Mouse (Mus musculus): ENCODE measurements at regions not wholly inside any gene's neighbourhood (a gene's known extent, or its start where the extent isn't known, plus 50 kb on each side); places are given as distances from the start of the nearest gene placed in this dataset.
A peak's percentile ranks its signal among the peaks of the same experiment; 100 is the strongest.

- no peak for DNase-seq (ENCODE audit: low read depth, low spot score)
These were observed 104.5 kb downstream of the Chst1 start for GRCm38 (mm10) chr2:92704035-92704434.

GRCm38 (mm10) chr2:92709668-92710067, 110.2 kb downstream of the Chst1 start:
- no peak for DNase-seq (ENCODE audit: low read depth, low spot score)

- DNase-seq (ENCODE audit: low read depth, low spot score): no peak
These were observed 111.7 kb downstream of the Chst1 start for GRCm38 (mm10) chr2:92711122-92711777.

- DNase-seq (ENCODE audit: low read depth, low spot score): no peak
These were observed 113.0 kb downstream of the Chst1 start for GRCm38 (mm10) chr2:92712266-92713144.

- DNase-seq (ENCODE audit: low read depth, low spot score): no peak
These were observed 118.2 kb downstream of the Chst1 start for GRCm38 (mm10) chr2:92717706-92718105.

- DNase-seq (ENCODE audit: low read depth, low spot score): no peak
These were observed 122.4 kb downstream of the Chst1 start for GRCm38 (mm10) chr2:92721951-92722350.

GRCm38 (mm10) chr2:92723618-92724263, 124.2 kb downstream of the Chst1 start:
- no peak for DNase-seq (ENCODE audit: low read depth, low spot score)

- DNase-seq (ENCODE audit: low read depth, low spot score): no peak
These were observed 127.1 kb downstream of the Chst1 start for GRCm38 (mm10) chr2:92726640-92727039.

GRCm38 (mm10) chr2:92727241-92727640, 127.7 kb downstream of the Chst1 start:
- DNase-seq (ENCODE audit: low read depth, low spot score): no peak

GRCm38 (mm10) chr2:92728388-92728787, 128.9 kb downstream of the Chst1 start:
- no peak for DNase-seq (ENCODE audit: low read depth, low spot score)

GRCm38 (mm10) chr2:92730371-92730770, 130.9 kb downstream of the Chst1 start:
- no peak for DNase-seq (ENCODE audit: low read depth, low spot score)

GRCm38 (mm10) chr2:92733403-92733802, 133.9 kb downstream of the Chst1 start:
- no peak for DNase-seq (ENCODE audit: low read depth, low spot score)

- DNase-seq (ENCODE audit: low read depth, low spot score): no peak
These were observed 136.3 kb downstream of the Chst1 start for GRCm38 (mm10) chr2:92735784-92736183.

- DNase-seq (ENCODE audit: low read depth, low spot score): no peak
These were observed 137.8 kb downstream of the Chst1 start for GRCm38 (mm10) chr2:92737301-92737700.

GRCm38 (mm10) chr2:92739576-92739975, 140.1 kb downstream of the Chst1 start:
- no peak for DNase-seq (ENCODE audit: low read depth, low spot score)

- peak; percentile 59 for DNase-seq (ENCODE audit: low read depth, low spot score)
These were observed 141.3 kb downstream of the Chst1 start for GRCm38 (mm10) chr2:92740776-92741295.

- peak; percentile 7 for DNase-seq (ENCODE audit: low read depth, low spot score)
These were observed 142.5 kb downstream of the Chst1 start for GRCm38 (mm10) chr2:92742025-92742424.

- DNase-seq (ENCODE audit: low read depth, low spot score): peak; percentile 27
These were observed 143.2 kb downstream of the Chst1 start for GRCm38 (mm10) chr2:92742671-92743070.

- no peak for DNase-seq (ENCODE audit: low read depth, low spot score)
These were observed 143.6 kb downstream of the Chst1 start for GRCm38 (mm10) chr2:92743152-92743551.

- DNase-seq (ENCODE audit: low read depth, low spot score): no peak
These were observed 144.4 kb downstream of the Chst1 start for GRCm38 (mm10) chr2:92743911-92744310.

GRCm38 (mm10) chr2:92747406-92747805, 147.9 kb downstream of the Chst1 start:
- DNase-seq (ENCODE audit: low read depth, low spot score): no peak

- DNase-seq (ENCODE audit: low read depth, low spot score): no peak
These were observed 150.6 kb downstream of the Chst1 start for GRCm38 (mm10) chr2:92750116-92750515.
